Mouse (Mus musculus) gastrocnemius, adult 18-20 months (tissue): ENCODE data around the gene Sf3a2. TPM values are rescaled to one million over a fixed set of nuclear protein-coding genes. Genes with fewer than 3 reads are reported as not detected.

ENCODE experiments used
- DNase-seq: peaks from one replicate; pipeline ENCODE4 v3.0.0; 2021; ENCODE audit warnings: low spot score
- microRNA-seq: library from miRNA; unstranded; fragments of <30 nt; microRNA quantifications from one replicate; pipeline ENCODE4 v1.2.0, GENCODE M21; 2021
- total RNA-seq, 2 experiments: library from RNA; stranded (reverse); gene quantifications; 2 replicates each; pipeline ENCODE4 v1.2.3; 2021

Gene Sf3a2
- total RNA-seq, 2 experiments from 2014 or later, result 27.3 to 27.6 TPM

- no peak for DNase-seq
These were observed 47.2 kb downstream of the Sf3a2 start for GRCm38 (mm10) chr10:80845055-80845693.

- DNase-seq, result no peak
These were observed 47.7 kb downstream of the Sf3a2 start for GRCm38 (mm10) chr10:80845732-80846131.

DNA sequence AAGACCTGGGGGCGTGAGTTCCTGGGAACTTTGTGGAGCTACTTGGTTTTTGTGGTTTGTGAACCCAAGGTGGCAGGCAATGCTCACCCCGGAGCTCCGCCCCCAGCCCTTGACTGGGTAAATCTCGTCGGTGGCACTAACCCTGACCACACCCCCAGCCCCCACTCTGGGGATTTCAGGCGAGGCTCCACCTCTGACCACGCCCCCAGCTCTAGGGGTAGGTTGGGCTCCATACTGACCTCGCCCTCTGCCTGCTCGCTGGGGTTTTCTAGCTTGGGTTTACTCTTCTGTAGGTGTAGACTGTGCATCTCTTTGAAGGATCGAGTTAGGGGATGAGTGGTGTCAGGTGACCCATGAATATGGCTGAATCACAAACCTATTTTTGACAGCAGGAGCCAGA, 50.6 kb downstream of the Sf3a2 start:
- DNase-seq, result peak; percentile 67

Small RNAs within 50 kb of the gene (microRNA-seq; reads per million reads assigned to microRNA genes)
- 8.9 reads per million, percentile 21 among the genes with 10 or more reads in this experiment for gene Mir1982

Other genes starting within 250 kb of the Sf3a2 start
- gene Rexo1, start 236.6 kb upstream of the Sf3a2 start, total RNA-seq, result 10 to 100 TPM in 1 of 2 experiments, 1 to 10 TPM in 1; 9.6 to 11.1 TPM
- gene Klf16, start 220.9 kb upstream of the Sf3a2 start, total RNA-seq, result 1 to 10 TPM; 1.5 to 1.9 TPM
- gene Abhd17a, start 207.9 kb upstream of the Sf3a2 start, total RNA-seq, result 10 to 100 TPM; 62.4 to 64.3 TPM
- 10 to 100 TPM; 19.0 to 20.1 TPM for gene Scamp4, start 195.3 kb upstream of the Sf3a2 start, total RNA-seq
- under 1 TPM in 1 of 2 experiments, not detected in 1; 0.69 TPM for gene Adat3, start 195.3 kb upstream of the Sf3a2 start, total RNA-seq
- under 1 TPM; 0.14 to 0.26 TPM for gene Gm49322, start 192.2 kb upstream of the Sf3a2 start, total RNA-seq
- gene Csnk1g2, start 175.4 kb upstream of the Sf3a2 start, total RNA-seq, result 100 to 1,000 TPM in 1 of 2 experiments, 10 to 100 TPM in 1; 97.2 to 128 TPM
- 10 to 100 TPM; 38.5 to 40.0 TPM for gene Btbd2, start 141.1 kb upstream of the Sf3a2 start, total RNA-seq
- gene Mknk2, start 120.1 kb upstream of the Sf3a2 start, total RNA-seq, result 100 to 1,000 TPM; 244 to 292 TPM
- gene Mob3a, start 96.2 kb upstream of the Sf3a2 start, total RNA-seq, result 1 to 10 TPM; 2.3 to 4.1 TPM
- 1 to 10 TPM in 1 of 2 experiments, under 1 TPM in 1; 0.91 to 1.9 TPM for gene Izumo4, start 96.0 kb upstream of the Sf3a2 start, total RNA-seq
- 10 to 100 TPM; 24.3 to 31.7 TPM for gene Ap3d1, start 55.9 kb upstream of the Sf3a2 start, total RNA-seq
- 10 to 100 TPM; 13.6 to 20.8 TPM for gene Dot1l, start 43.0 kb upstream of the Sf3a2 start, total RNA-seq
- 10 to 100 TPM; 24.3 to 25.8 TPM for gene Plekhj1, start 428 bp downstream of the Sf3a2 start, total RNA-seq
- gene Amh, start 7.0 kb downstream of the Sf3a2 start, total RNA-seq, result under 1 TPM; 0.31 to 0.32 TPM
- gene Jsrp1, start 15.3 kb downstream of the Sf3a2 start, total RNA-seq, result 100 to 1,000 TPM; 448 to 461 TPM
- 100 to 1,000 TPM; 698 to 770 TPM for gene Oaz1, start 28.5 kb downstream of the Sf3a2 start, total RNA-seq
- 10 to 100 TPM in 1 of 2 experiments, 1 to 10 TPM in 1; 8.3 to 12.6 TPM for gene Lingo3, start 45.8 kb downstream of the Sf3a2 start, total RNA-seq
- 10 to 100 TPM; 12.6 to 14.7 TPM for gene Lsm7, start 57.0 kb downstream of the Sf3a2 start, total RNA-seq
- 10 to 100 TPM; 12.4 to 12.6 TPM for gene Sppl2b, start 57.1 kb downstream of the Sf3a2 start, total RNA-seq
- not detected for gene Tmprss9, start 73.7 kb downstream of the Sf3a2 start, total RNA-seq
- gene Timm13, start 102.8 kb downstream of the Sf3a2 start, total RNA-seq, result 100 to 1,000 TPM; 109 to 127 TPM
- 1 to 10 TPM; 2.7 to 3.2 TPM for gene Lmnb2, start 120.0 kb downstream of the Sf3a2 start, total RNA-seq
- gene Gadd45b, start 131.9 kb downstream of the Sf3a2 start, total RNA-seq, result 10 to 100 TPM; 17.3 to 25.0 TPM
- 1 to 10 TPM; 2.3 to 2.5 TPM for gene Gng7, start 216.7 kb downstream of the Sf3a2 start, total RNA-seq
- gene Diras1, start 227.5 kb downstream of the Sf3a2 start, total RNA-seq, result under 1 TPM in 1 of 2 experiments, not detected in 1; 0.07 TPM
- 10 to 100 TPM; 13.7 TPM for gene Slc39a3, start 239.2 kb downstream of the Sf3a2 start, total RNA-seq